Mouse (Mus musculus) T-cell, adult 2 months (primary cell): Measurements from ENCODE around the gene Olfr1025-ps1.

Experiments
- DNase-seq: peaks from one replicate; pipeline ENCODE4 v3.0.0; 2022; ENCODE audit warnings: low spot score

The Olfr1025-ps1 gene

DNA sequence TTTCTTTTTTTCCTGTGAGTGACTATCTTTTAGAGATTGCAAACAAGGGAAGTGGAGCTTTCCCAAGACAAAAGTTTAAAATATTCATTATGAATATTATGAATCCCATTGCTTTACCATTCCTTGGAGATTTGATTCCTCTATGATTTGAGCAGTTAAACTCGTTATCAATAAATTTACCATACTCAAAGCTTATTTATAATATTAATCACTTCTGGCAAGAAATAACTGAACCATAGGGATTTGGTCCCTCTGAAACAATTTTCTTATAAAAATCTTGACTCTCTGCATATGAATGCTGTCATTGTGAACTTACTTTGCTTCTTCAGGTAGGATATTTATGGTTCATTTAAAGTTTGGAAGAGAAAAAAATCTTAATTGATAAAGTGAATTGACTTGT is at the start of gene Olfr1025-ps1:
TSS of gene Olfr1025-ps1 (plus strand) at position 301 of the 400 bp plus-strand sequence.
- no peak for DNase-seq

DNA sequence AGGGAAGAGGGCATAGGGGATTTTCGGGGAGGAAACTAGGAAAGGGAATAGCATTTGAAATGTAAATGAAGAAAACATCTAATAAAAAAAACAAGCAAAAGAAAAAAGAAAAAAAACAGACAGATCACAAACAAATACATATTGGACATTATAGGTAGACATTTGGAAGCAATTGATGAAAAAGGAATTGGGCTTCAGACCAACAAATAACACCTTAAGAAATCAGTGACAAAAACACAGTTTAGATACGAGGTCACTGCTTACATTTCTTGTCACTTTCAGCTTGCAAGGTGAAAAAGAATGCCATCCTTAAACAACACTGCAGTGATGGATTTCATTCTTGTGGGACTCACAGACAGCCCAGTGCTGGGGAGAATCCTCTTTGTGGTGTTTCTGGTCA is 46.7 kb upstream of the Olfr1025-ps1 start, which contains the start of gene Olfr1022:
TSS of gene Olfr1022 (plus strand) at position 301 of the 400 bp plus-strand sequence.
- DNase-seq = no peak

DNA sequence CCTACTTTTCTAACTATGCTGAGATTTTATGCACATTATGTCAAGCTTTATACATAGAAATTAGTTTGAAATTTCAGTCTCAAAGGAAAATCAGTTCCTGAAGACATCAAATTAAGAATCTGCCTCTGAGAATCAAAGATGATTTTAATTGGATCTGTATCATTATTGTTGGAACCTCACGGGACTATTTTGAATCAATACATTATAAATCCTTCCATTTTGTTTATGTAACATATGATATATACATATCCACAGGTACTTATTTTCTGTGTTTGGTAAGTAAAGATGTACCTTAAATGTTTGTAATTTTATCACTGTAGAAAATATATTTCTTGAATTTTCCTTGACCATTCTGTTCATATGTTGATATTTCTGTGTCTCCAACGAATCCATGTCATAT is 29.7 kb upstream of the Olfr1025-ps1 start, which contains the start of gene Olfr1023:
TSS of gene Olfr1023 (plus strand) at position 301 of the 400 bp plus-strand sequence.
- DNase-seq = no peak

DNA sequence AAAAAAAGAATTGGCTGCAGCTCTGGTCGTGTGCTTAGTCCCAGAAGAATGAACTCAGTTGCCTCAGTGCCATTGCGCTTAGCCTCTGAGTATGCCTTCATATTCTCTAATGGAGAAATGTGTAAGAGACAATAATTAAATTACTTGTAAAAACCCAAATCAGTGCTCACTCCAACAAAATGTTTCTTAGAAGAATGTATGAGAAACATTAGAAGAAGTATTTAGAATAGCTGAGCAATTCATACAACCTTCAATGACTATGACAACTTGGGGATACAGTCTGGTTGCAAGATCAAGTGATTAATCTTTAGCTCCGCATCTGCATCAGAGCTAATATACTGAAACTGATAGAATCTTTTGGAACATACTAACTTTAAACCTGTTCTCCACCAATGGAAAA is 10.0 kb upstream of the Olfr1025-ps1 start, which contains the start of gene Olfr1024:
TSS of gene Olfr1024 (minus strand) at position 101 of the 400 bp plus-strand sequence.
- DNase-seq = no peak

DNA sequence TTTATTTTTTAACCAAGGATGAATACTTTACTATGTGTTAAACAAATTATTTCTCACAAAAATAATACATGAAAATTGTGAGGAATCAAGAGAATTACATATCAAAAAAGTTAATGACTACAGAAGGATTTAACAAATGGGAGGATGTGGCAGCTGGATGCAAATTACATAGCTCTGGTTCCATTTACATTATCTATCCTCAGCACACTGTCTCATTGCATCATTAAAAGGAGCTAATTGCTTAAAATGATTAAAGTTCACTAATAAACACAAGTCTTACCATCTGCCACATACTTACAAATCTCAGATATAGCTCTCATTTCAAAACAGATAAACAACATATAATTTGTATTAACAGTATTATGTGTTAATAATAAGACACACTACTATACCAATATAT is 1.8 kb upstream of the Olfr1025-ps1 start:
- no peak for DNase-seq

- no peak for DNase-seq
Measured at GRCm38 (mm10) chr2:85921258-85921657, 6.3 kb downstream of the Olfr1025-ps1 start, which contains the start of gene Olfr1026. Gene Olfr1026 (plus strand): TSS chr2:85921558.

DNA sequence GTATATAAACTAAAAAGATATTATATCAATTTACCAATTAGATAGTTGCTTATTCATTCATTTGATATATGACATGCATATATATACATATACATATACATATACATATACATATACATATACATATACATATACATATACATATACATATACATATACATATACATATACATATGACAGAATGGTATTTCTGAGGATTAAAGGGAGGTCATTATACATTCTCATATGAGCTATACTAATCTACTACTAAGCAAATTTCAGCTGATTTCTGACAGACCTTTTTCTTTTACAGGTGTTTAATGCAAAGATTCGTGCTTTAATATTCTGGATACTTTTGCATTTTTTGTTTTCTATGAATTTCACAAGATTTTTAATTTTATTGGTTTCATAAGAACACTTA is 35.1 kb downstream of the Olfr1025-ps1 start, which contains the start of gene Olfr1028:
TSS of gene Olfr1028 (plus strand) at position 301 of the 400 bp plus-strand sequence.
- no peak for DNase-seq
